Mouse (Mus musculus) kidney, postnatal 36 days (tissue): ENCODE results near the gene Atl1.

Source experiments
- DNase-seq, 2 experiments: peaks; one replicate each; pipeline ENCODE4 v3.0.0; 2021 to 2022; ENCODE audit warnings: mixed read lengths in 2 of 2

The Atl1 gene

DNA sequence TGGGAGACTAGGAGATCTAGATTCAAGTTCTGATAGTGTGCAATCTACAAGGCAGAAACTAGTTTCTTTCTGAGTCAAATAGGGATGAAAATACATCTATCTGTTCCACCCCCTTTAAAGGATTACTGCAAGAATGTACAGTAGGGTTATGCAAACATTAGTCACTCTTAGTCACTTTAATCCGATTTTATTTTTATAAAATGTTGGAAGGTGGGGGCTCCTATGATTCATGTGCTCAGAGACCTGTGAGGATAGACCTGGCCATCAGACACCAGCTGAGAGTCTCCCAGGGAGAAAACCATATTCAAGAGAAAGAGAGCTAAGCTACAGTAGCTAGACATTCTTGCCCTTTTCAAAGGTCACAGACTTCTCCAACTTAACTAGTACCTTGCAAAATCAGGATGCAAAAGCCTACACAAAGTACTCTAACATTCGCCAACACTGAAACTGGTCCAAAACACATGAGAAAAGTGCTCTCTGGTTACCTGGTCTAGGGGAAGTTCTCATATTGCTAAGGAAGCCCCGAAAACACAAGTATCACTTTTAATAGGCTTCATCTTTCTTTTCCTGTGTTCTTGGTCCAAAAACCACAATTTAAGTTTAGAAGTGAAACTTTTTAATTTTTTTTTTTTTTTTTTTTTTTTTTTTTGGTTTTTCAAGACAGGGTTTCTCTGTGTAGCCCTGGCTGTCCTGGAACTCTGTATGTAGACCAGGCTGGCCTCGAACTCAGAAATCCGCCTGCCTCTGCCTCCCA lies 7.1 kb upstream of the Atl1 start:
- DNase-seq = no peak

DNA sequence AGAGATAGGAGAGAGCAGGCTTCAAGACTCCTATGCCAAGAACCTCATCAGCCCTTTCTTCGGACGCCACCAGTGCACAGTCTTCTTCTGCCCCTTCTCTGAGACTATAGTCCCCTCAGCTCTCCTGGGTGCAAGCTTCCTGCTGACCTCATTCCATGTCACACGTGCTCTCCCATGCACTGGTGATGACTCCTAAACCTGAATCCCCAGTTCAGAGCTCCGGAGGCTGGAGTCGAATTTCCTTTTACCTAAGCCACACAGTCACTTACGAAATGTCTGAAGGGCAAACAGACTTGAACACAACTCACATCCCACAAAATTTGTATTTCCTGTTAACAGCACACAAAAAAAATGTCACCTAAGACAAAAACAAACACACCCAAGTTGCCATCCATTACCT lies 4.6 kb upstream of the Atl1 start:
- DNase-seq = no peak

DNA sequence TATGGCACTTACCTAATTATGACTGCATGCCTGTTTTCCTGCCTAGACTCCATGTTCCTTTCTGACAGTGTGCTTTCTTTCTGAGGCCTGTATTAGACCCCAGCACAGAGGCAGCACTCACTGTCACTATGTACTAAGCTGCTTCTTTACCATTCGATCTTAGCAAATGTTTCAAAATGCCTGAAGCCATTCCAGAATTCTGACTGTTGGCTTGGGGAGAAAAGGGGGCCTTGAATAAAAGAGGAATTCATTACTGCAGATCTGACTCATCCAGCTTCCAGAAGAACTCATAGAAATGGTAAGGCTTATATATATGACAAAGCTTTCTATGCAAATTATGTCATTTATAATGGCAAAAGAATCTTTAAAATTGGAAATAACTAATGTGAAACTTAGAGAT lies 4.1 kb upstream of the Atl1 start:
- no peak for DNase-seq

DNA sequence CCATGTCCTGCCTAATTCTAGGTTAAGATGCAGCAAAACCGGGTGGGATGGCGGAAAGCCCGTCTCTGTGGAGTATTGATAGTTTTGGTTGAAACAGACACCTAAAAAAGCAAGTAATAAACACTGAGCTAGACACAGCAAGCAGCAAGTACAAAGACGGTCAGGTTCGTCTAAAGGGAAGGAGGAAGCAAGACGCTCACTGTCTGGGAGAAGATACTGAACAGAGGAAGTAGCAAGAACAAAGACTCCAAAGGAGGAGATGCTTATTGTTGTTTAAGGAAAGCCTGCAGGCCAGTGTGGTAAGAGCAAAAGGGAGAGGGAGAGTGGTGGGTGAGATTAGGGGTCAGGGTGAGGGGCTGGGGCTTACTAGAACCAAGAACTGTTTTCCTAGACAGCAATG lies 2.4 kb upstream of the Atl1 start:
- no peak for DNase-seq

DNA sequence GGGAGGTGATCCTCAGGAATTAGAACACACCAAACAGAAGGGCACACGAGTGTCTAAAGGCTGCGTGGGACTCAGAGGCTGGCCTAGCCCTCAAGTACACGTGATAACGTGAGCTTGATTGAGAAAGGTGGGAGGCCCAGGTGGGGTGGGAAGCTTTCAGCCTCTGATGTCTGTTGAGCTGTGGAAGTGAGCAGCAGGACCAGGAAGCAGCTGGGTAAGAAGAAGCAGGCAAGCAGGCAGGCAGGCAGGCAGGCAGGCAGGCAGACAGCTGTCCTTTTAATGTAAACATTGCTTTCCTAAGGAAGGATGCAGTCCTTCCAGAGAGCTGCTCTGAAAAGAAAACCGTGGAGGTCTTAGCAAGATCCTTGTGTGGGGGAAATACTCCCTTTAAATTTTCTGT lies 1.9 kb upstream of the Atl1 start:
- no peak for DNase-seq

DNA sequence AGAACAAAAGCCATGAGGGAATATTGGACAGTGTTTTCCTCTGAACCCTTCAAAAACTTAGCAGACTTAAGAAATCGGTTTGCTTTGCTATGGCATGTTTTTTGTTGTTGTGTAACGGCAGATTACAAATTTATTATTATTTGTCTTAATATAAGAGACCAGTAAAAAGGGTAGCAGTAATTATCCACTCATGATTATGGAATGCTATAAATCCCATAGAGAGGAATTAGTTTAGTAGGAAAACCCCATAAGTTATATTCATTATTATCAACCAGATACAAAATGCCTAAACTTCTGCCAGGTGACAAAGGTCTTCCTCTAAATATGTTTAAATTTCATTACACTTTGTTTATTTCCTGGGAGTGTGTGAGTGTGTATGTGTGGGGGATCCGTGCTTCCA lies 693 bp upstream of the Atl1 start:
- no peak for DNase-seq

DNA sequence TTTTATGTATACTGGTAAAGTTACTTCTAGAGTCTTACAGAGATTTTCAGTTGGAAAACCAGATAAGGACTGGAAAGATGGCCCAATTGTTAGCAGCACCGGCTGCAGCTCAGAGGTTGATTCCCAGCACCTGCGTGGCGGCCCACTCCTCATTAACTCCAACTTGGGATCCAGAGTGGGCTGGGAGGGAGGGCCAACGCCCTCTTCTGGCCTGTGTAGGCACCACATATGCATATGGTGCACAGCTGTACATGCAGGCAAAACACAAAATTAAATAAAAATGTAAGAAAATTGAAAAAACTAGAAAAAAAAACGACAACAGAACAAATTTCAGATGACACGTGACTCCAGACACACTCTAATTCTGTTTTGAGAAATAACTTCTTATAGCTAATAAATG lies 1.5 kb downstream of the Atl1 start:
- no peak for DNase-seq

DNA sequence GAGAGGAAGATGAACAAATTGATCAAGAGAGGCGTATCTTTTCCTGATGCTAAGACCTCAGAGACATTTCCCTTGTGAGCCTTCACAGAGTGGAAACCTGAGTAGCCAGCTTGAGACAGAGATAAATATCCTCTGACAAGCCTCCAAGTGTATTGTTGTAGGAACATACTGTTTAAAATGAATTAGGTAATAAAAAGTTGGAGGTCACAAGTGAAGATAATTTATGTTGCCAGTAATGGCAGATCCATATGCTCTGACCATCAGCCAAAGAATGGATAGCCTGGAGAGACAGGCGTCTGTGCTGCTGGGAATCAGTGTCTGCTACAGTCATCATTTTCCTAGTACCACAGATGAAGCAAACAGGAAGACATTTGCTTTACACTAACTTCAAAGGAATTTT lies 2.6 kb downstream of the Atl1 start:
- no peak for DNase-seq

DNA sequence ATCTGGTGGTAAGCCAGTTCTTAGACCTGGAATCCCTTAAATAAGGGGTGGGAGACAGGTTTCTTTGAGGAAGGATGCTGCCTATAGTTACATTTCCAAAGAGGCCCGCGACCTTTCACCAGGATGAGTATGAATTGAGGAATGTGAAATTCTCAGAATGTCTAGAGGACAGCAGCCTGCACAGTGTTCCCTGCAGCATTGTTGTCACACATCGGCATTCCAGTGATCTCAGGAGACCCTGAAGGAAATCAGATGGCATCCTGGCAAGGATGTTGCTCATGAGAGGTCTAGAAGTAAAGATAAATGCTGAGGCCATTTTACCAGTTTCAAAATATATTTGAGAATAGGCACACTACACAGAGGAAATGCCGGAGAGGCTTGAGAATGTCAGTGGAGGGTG lies 5.7 kb downstream of the Atl1 start:
- DNase-seq = no peak

DNA sequence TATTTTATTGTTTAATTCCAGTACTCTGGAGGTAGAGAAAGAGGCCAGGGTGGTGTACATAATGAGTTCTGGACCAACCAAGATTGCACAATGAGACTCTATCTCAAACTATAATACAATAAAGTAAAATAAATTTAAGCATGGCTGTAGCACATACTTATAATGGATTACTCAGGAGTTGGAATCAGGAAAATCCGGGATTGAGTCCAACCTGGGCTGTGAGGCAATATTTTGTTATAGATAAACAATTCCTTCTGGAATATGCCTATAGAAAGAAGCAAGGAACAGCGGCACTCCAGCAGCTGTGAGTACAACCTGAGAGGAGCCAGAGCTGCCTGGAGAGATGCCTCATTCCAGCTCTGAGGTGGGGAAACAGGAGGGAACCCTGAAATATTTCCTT lies 12.6 kb downstream of the Atl1 start:
- DNase-seq = no peak

DNA sequence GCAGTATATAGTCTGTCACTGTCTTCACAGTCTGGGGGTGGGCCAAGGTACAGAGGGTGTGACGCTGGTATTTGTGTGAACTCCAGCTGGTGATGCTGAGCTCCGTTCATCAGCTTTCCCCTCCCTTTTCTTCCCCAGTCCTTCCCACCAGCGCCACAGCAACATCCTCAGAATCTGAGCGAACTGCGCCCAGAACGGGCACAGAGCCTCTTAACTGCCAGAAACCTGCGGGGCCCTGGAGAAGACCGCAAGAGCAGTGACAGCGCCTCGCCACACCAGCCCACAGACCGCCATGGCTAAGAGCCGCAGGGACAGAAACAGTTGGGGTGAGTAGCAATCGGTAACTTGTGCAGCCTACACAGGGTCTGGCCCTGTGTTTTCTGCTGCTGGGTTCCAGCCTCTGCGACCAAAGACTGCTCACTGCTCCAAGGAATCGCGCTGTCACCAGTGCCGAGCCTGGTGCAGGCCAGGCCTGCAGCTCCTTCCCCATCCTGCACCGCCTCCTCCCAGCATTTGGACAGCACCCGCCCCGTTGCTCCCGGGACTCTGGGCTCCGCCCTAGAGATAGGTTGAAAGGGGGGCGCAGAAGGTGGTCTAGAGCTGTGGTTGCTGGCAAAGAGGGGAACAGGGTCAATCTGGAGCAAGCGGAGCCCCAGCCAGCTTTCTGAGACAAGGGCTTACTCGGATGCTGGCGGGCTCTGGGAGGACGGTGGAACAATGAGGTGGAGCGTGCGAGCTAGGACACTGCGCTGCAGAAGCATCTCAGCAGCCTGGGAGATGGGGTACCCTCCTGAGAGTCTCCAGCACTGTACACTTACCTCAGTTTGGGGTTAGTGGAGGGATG lies 15.5 kb downstream of the Atl1 start:
- peak in 1 of 2 experiments; percentile 25 for DNase-seq

DNA sequence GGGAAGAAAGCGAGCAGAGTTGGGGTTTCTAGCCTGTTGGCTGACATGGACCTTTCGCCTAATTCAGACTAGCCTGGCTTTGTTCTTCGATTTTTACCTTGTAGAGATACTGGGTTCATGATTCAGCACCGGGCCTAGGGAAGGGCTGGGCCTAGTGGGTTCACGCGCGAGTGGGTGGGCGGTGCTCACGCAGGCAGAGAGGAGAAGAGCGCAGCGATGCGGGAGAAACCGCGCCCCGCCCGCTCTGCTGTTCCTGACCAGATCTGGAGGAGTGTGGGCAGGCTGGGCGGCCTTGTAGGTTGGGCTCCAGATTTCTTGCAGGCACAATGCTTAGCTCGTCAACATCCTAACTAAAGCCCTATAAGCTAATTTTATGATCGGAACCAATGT lies 16.1 kb downstream of the Atl1 start:
- no peak for DNase-seq

DNA sequence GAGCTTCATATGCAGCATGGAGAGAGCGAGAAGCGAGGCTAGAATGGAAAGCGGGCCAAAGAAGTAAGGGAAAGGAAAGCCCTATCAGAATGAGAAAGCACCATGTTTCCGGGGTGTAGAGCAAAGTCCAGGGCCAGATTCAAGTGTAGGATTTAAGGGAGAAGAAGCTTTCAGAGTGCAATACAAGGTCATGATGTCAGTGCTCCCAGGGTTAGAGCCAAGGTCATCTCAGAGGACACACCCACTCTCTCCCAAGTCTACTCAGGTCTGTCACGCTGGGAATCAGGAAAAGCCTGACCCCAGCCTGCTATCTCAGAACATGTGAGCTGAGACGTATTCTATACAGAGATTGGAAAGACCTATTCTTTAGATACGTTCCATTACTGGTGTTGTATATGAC lies 19.5 kb downstream of the Atl1 start:
- DNase-seq = no peak

DNA sequence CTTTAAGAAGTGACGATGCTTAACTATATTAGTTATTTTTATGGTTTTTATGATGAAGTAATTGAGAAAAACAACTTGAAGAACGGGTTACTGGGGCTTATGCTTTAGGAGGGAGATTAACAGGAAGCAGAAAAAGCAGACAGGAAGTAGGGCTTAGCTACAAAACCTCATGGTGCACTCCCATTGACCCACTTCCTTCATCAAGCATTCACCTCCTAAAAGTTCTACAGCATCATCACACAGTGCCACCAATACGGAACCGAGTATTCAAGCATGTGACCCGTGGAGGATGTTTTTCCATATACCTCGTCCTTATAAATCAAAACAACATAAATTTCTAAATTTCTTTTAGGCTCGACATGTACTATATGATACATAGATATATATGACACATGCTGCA lies 20.3 kb downstream of the Atl1 start:
- no peak for DNase-seq

DNA sequence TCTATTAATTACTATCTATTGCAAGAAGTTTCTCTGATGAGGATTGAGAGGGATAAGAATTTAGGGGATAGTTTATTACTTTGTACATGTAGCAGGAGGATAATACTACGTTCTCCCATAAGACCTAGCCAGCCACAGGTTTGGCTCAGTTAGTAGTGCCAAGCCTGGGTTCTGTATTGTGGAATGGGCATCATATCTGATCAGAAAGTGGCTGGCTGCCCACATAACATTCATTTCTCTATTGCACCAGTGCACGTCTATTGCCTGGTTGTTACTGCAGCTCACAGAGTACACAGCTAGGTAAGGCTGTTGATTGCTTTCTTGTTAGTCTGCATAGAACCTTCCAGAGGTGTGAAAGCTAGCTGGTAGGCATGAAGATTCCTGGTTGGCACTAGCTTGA lies 25.5 kb downstream of the Atl1 start:
- no peak for DNase-seq

DNA sequence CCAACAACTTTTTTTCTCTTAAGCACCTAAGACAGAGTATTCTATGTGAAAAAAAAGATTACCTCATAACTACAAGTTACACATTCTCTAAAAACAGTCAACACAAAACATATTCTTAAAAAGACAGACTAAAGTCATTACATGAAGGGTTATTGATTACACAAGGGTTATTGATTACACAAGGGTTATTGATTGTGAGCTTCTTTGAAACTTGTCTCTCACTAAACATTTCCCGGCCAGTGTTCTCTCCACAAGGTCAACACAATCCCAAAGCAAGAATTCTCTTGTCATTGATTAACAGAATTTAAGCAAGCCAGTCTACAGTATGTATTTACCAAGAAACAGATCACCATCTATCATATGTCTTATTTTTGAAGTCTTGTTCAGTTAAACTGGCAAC lies 29.7 kb downstream of the Atl1 start:
- no peak for DNase-seq

DNA sequence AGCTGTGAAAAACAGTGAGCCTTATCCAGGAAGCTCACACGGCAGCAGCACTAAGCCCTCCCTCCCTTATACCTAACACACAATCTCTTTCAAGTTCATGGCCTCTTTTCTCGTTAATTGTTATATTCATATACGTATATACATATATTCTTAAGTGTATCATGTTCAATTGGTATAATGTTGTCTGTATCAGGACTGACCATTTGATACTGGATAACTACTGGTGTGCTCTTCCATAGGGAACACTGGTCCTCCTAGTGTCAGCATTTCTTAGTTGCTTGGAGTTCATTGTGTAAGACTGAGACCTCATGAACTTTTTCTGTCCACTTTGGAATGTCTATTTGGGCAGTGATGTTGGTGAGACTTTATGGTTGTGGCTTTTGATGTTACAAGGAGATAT lies 30.7 kb downstream of the Atl1 start:
- DNase-seq = peak in 1 of 2 experiments; percentile 11

DNA sequence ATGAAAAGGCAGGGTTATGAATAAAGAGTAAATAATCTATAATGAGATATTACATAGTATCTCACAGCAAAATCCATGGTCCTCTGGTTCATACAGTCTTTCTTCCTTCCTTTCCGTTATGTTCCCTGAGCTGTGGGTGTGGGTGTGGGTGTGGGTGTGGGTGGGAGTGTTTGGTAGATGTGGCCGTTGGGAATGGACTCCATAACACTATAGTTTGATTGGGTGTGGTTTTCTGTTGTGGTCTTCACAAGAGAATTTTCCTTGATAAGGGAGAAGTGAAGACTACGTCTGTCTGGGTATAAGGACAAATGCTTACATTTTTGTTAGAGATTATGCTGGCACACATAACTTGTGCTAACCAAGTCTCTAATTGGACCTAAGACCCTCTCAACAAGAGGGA lies 31.2 kb downstream of the Atl1 start:
- DNase-seq = no peak

DNA sequence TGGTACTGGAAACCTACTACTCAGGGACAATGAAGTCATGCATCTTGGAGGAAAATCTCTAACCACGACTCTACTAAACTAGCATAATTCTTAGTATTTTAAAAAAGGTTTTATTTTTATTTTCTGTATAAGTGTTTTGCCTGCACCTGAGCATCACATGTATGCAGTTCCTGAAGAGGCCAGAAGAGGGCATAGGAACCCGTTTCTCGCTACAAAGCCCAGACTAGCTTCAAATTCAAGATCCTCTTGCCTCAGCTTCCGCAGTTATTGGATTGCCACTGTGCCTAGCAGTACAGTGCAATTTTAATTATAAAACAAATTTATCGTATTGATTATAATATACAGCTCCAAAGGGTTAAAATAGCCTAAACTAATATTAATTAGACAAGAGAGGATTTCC lies 31.6 kb downstream of the Atl1 start:
- DNase-seq = peak; percentile 36 to 67

DNA sequence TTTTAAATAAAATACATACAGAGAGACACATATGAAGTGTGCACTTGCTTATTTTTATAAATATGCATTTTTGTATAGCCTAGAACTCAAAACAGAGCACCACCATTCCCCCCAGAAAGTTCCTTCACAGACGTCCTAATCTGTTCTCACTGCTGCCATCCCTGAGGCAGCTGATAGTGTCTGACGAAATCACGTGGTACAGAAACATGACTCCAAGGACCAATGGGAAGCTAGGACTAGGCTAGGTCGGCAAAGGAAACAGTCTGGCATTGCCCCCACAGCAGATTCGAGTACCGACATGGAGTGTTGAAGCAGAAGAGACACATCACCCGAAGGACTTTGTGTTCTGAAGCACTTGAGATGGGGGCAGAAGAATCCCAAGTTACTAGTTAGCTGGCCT lies 34.3 kb downstream of the Atl1 start:
- no peak for DNase-seq

DNA sequence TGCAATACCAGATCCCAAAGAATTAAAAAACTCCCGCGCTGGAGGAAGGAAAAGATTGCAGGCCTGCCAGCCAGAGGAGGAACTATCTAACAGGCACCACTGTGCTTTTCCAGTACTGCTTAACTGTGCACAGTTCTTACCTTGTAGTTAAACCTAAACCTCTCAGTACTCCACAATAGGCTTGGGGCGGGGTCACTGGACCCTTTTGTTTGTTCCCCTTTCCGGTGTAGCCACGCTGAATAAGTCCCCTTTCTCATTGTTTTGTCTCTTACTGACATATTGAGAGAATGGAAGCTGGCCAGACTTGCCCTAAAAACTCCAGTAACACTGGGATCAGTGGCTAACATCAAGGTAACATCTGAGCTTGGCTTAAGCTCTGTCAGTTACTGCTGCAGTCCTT lies 45.3 kb downstream of the Atl1 start:
- no peak for DNase-seq

DNA sequence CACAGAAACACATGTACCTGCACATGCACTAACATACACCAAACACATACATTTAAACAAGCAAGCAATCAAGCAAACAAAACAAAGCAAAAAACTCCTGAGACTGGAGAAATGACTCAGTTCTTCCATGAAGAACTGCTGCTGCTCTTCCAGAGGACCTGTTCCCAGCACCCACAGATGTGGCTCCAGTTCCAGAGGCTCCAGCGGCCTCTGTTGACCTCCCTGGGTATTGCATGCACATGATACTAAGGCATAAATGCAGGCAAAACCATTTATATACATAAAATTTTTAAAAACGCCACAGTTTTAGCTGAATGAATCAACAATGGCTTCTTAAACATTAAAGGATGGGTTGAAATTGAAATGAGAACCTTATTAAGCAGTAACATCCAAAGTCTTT lies 46.9 kb downstream of the Atl1 start:
- DNase-seq = peak in 1 of 2 experiments; percentile 22

DNA sequence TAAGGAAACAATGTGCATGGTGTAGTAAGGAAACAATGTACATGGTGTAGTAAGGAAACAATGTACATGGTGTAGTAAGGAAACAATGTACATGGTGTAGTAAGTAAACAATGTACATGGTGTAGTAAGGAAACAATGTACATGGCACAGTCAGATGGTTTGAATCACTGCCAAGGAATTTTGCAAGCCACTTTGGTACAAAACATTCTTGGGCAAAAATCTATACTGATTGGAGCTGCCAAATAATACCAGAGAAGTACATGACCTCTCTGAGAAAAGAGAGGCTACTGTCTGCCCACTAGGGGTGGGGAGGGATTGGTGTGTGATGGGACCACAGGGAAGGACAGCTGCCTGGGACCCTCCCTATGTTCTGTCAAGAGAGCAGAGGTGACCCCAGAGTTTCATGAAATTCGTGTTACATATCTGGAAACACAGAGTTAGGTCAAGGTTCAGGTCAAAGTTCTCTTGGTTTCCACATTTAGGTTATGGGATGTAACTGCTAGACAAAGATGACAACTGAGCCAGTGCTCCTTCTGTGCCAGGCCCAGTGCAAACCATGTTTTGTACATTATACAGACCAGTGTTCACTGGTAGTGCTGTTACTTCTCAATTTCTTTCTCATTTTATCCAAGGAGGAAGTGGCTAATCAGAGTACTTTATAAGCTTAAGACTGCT lies 49.4 kb downstream of the Atl1 start:
- no peak for DNase-seq

DNA sequence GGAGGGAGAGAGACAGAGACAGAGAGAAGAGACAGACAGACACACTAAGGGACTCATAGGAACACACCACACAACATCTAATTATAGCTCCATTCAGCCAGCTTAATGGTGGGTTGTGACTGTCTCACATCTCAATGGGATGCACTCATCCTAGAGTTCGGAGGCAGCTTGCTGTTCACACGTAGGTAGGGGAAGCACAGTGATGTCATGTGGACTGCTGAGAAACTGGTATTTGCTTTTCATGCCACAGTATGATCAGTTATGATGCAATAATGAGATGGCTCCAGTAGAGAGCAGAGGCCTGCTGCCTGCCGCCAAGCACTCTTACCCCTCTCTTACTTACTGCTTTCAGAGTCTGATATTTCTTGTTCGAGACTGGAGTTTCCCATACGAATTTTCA lies 53.4 kb downstream of the Atl1 start:
- DNase-seq = no peak
